Mouse (Mus musculus) embryonic facial prominence, embryonic 11.5 days (tissue): ENCODE measurements around the gene Wnk3. TPM values are rescaled to one million over a fixed set of nuclear protein-coding genes. Genes with fewer than 3 reads are reported as not detected.

Source experiments
- polyA plus RNA-seq: library from polyadenylated mRNA; unstranded; fragments of >200 nt; fragmentation: Nextera tagmentation; extraction: Ambion mirVana; gene quantifications from 2 replicates; pipeline ENCODE4 v1.2.1, GENCODE M21; 2014

Gene Wnk3
- polyA plus RNA-seq, 1 experiment from 2014 or later: 9.6 TPM

Other genes with a start within 250 kb of the Wnk3 start
- gene Gnl3l, start 180.8 kb upstream of the Wnk3 start, polyA plus RNA-seq: 31.8 and 35.3 TPM in 2 replicates
- 9.7 and 10.4 TPM in 2 replicates for gene Fgd1, start 151.9 kb upstream of the Wnk3 start, polyA plus RNA-seq
- gene Tsr2, start 101.5 kb upstream of the Wnk3 start, polyA plus RNA-seq: 48.4 and 52.9 TPM in 2 replicates
- gene Fam120c, start 146.1 kb downstream of the Wnk3 start, polyA plus RNA-seq: 3.1 and 3.2 TPM in 2 replicates